Mouse (Mus musculus) CH12.LX (cell line): ENCODE data around the gene Dnajc13.

Experiments used
- CTCF ChIP-seq, 2 experiments: IDR thresholded peaks in 1 of 2; conservative IDR thresholded peaks in 1 of 2; 2 replicates each; pipeline ENCODE4 v1.5.1; 2011 to 2012; ENCODE audit warnings: low read depth in 2 of 2, low read length in 2 of 2, improper control_type of control experiment in 1 of 2, inconsistent platforms in 1 of 2, mild to moderate bottlenecking in 1 of 2, moderate library complexity in 1 of 2
- GABPA ChIP-seq: IDR thresholded peaks from 2 replicates; pipeline ENCODE4 v1.6.1; 2012; ENCODE audit warnings: low read depth, low read length, improper control_type of control experiment, inconsistent platforms; ENCODE audit not compliant: insufficient replicate concordance
- HCFC1 ChIP-seq: IDR thresholded peaks from 2 replicates; pipeline ENCODE4 v1.6.1; 2012; ENCODE audit warnings: low read depth, mild to moderate bottlenecking, inconsistent platforms, low read length, improper control_type of control experiment
- KAT2A ChIP-seq: IDR thresholded peaks from 2 replicates; pipeline ENCODE4 v1.6.1; 2012; ENCODE audit warnings: low read length, improper control_type of control experiment, inconsistent platforms; ENCODE audit not compliant: insufficient replicate concordance
- MAZ ChIP-seq: IDR thresholded peaks from 2 replicates; pipeline ENCODE4 v1.6.1; 2012; ENCODE audit warnings: low read depth, mild to moderate bottlenecking, inconsistent platforms, low read length, improper control_type of control experiment, moderate library complexity
- MXI1 ChIP-seq: IDR thresholded peaks from 2 replicates; pipeline ENCODE4 v1.6.1; 2011; ENCODE audit warnings: mild to moderate bottlenecking, low read depth, low read length, improper control_type of control experiment
- MYC ChIP-seq: IDR thresholded peaks from 2 replicates; pipeline ENCODE4 v1.6.1; 2011; ENCODE audit warnings: low read depth, mild to moderate bottlenecking, improper control_type of control experiment, low read length
- UBTF ChIP-seq: IDR thresholded peaks from 2 replicates; pipeline ENCODE4 v1.6.1; 2012; ENCODE audit warnings: low read depth, mild to moderate bottlenecking, inconsistent platforms, low read length, improper control_type of control experiment, moderate library complexity
- ZC3H11A ChIP-seq: IDR thresholded peaks from 2 replicates; pipeline ENCODE4 v1.6.1; 2012; ENCODE audit warnings: low read depth, mild to moderate bottlenecking, inconsistent platforms, low read length, improper control_type of control experiment
- ZMIZ1 ChIP-seq: IDR thresholded peaks from 2 replicates; pipeline ENCODE4 v1.6.1; 2012; ENCODE audit warnings: low read depth, mild to moderate bottlenecking, inconsistent platforms, low read length, improper control_type of control experiment

DNA sequence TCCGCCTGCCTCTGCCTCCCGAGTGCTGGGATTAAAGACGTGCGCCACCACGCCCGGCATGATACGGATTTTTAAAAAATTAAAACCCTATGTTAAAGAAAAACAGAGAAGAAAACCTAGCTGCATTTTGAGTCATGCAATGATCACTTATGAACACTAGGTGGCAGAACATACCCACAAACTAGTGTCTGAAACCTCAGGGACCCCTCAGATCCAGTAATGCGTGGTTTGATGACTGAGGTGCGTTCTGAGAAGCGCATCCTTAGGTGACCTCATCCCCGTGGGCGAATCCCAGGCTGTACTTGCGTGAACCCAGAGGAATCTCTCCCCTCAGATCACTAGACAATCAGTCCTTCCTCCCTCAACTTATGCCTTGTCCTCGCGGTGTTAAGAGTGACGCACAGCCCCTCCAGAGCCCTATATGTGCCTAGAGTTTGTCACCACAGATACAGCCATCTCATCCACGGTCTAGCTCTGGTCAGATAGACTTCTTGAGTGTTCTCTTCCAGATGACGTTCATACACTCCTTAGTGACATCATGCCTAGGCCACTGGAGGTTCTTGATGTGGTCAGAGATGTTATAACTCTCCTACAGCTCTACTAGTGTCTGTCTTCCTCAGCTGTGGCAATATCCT lies 14.9 kb upstream of the Dnajc13 start:
- TF ChIP-seq KAT2A (no peak), CTCF (conservative IDR thresholded peaks at IDR 0.05 in 1 of 2, IDR thresholded peaks at IDR 0.05 in 1 of 2; ENCODE audit: low read depth in 2 of 2, low read length in 2 of 2) (peak; percentile 75 to 83), MYC (no peak), MXI1 (no peak), ZMIZ1 (no peak), ZC3H11A (no peak), MAZ (no peak), UBTF (no peak), GABPA (no peak), HCFC1 (no peak)
